Mouse (Mus musculus) ES-E14 (cell line): ENCODE measurements at regions not wholly inside any gene's neighbourhood (a gene's known extent, or its start where the extent isn't known, plus 50 kb on each side); places are given as distances from the start of the nearest gene placed in this dataset.

Experiments used
- CHD2 ChIP-seq: IDR thresholded peaks from 2 replicates; pipeline ENCODE4 v1.6.1; 2014; ENCODE audit warnings: mild to moderate bottlenecking, low read depth, low read length, inconsistent platforms
- MAFK ChIP-seq: IDR thresholded peaks from 2 replicates; pipeline ENCODE4 v1.6.1; 2014; ENCODE audit warnings: mild to moderate bottlenecking, low read depth, low read length, inconsistent platforms; ENCODE audit not compliant: insufficient read depth

DNA sequence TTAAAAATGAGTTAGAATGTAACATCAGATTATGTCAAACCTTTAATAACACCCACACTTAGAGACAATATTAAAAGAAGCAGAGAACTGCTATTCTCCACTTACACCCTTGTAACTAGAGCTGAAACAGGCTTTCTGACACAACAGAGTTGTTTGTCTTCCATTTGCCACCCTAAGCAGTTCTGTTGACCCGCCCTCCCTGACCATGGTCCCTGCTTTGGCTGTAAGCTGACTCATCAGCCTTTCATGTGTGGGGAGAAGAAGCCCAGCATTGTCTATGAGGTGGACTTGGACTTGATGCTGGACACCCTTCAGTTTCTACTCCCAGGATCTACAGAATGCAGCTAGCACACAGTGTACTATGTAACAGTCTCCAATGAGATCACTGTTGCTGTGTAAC, 91.6 kb upstream of the Zfp706 start:
- TF ChIP-seq CHD2 (no peak), MAFK (no peak)
